Mouse (Mus musculus): Measurements from ENCODE around the gene Mgst1.

GRCm38 (mm10) chr6:138130541-138130940 lies 9.6 kb upstream of the Mgst1 start:
- no peak for TF ChIP-seq POLR2A (IDR thresholded peaks at IDR 0.05; ENCODE audit: low read depth, low read length)
- no peak for TF ChIP-seq CTCF (conservative IDR thresholded peaks at IDR 0.05 in 1 of 2, IDR thresholded peaks at IDR 0.05 in 1 of 2; ENCODE audit: low read depth in 2 of 2, low read length in 2 of 2)
- no peak for TF ChIP-seq CHD1 (IDR thresholded peaks at IDR 0.05; ENCODE audit: low read depth, low read length)
- no peak for TF ChIP-seq TBP (conservative IDR thresholded peaks at IDR 0.05; ENCODE audit: low read depth, low read length)
- TF ChIP-seq BHLHE40 (IDR thresholded peaks at IDR 0.05; ENCODE audit: low read depth, low read length), result no peak
- TF ChIP-seq E2F4 (IDR thresholded peaks at IDR 0.05; ENCODE audit: insufficient replicate concordance, low read depth, low read length), result no peak
